Mouse (Mus musculus) gastrocnemius, postnatal 36 days (tissue): ENCODE data around the gene Igfbp7. TPM values are rescaled to one million over a fixed set of nuclear protein-coding genes. Genes with fewer than 3 reads are reported as not detected.

Experiments used
- DNase-seq, 2 experiments: peaks; one replicate each; pipeline ENCODE4 v3.0.0; 2022
- intact Hi-C: fragments of 180-260 bp; cut with DNase I; formaldehyde crosslinking; loops from one replicate; pipeline ENCODE4 v1.15.1; 2025
- total RNA-seq, 2 experiments: library from RNA; stranded (reverse); gene quantifications; 2 replicates each; pipeline ENCODE4 v1.2.3; 2021

The Igfbp7 gene
- total RNA-seq, 2 experiments from 2014 or later = 90.8 to 112 TPM

DNA sequence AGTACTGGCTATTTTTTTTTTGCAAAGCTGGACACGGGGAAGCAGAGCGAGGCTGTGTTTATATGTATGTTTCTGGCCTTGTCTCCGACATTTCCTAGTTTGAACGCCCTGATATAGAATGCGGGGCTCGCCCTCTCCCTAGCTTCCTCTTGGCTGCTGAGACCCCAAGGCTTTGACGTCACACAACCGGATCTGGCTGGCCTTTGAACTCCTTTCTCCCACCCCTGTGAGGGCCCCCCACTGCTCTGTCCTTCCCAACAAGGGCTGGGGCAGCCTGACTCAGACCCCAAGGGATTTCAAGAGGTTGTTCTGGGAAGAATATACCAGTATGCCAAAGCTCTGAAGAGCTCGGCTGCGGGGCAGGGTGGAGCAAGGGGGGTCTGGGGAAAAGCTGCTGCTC lies 49.5 kb downstream of the Igfbp7 start:
- intact Hi-C loops = loop anchor here (5.0 kb wide), 1 partner anchor 49 kb away; the partner anchor contains the start of gene Igfbp7
- peak; percentile 46 to 54 for DNase-seq

GRCm38 (mm10) chr5:77357405-77358149 lies 50.3 kb downstream of the Igfbp7 start:
- intact Hi-C loops = loop anchor here (5.0 kb wide), 1 partner anchor 50 kb away; the partner anchor contains the start of gene Igfbp7
- DNase-seq = peak; percentile 69 to 73

DNA sequence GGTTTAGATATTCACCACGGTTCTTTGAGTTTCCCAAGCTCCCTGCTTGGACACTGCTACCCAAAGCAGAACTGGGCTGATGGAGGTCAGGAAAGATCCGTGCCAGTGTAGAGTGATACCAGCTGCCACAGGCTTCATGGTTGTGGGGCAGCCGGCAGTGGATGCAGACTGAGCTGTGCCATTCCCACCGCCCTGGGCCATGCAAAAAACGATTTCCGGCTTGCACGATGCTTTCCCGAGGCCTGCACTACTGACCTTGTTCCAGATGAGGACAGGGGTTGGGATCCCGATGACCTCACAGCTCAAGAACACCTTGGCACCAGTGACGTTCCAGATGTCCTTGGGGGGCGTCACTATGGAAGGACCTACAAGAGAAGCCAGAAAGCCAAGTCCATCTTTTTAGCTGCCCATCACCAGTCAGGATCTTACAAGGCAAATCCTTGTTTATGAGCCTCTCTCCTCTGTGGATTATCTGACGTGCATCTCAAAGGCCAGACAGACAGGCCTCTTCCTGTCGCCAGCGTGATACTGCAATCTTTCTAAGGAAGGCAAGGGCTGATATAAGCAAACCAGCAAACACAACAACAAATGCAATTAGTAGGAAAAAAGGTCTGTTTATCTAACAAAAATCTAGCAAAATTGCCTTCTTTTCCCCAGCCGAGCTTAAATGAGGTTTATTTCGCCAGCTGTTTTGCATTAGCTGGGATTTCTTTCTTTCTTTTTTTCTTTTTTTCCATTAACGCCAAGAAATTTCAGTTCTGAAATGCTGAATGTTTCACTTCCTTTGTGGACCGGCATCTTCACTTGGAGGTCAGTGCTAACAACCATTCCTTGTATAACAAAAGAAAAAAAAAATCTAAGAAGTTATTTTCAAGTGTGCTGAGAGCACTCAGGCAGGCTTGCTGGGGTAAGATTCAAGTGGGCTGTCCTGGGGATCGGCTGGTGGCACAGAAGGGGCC lies 52.3 kb downstream of the Igfbp7 start:
- DNase-seq = no peak
- intact Hi-C loops = loop anchor here (2.0 to 5.0 kb wide), 2 partner anchors 52 to 105 kb away; partner anchors contain the start of gene Igfbp7

- peak; percentile 77 to 87 for DNase-seq
- intact Hi-C loops = loop anchor here (2.0 kb wide), 1 partner anchor 106 kb away; no protein-coding TSS in a partner anchor
Observed at GRCm38 (mm10) chr5:77354361-77354787, 53.5 kb downstream of the Igfbp7 start.

DNA sequence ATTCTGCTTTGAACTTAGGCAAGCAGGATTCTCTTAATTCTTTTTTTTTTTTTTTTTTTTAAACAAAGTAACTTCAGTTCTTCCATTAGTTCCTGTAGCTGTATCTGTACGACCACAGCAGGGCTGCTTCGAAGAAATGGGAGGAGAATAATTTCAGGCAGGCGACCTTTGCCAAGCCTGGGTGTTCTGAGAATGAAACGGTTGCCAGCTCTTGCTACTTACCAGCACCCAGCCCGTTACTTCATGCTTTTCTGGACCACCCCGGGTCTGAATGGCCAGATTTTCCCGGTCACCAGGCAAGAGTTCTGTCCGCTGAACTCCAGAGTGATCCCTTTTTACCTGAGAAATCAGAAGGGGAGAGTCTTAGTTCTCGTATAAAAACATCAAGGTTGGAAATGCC lies 56.1 kb downstream of the Igfbp7 start:
- intact Hi-C loops = no loop called here
- no peak for DNase-seq

GRCm38 (mm10) chr5:77349971-77350658 lies 57.7 kb downstream of the Igfbp7 start:
- intact Hi-C loops = no loop called here

DNA sequence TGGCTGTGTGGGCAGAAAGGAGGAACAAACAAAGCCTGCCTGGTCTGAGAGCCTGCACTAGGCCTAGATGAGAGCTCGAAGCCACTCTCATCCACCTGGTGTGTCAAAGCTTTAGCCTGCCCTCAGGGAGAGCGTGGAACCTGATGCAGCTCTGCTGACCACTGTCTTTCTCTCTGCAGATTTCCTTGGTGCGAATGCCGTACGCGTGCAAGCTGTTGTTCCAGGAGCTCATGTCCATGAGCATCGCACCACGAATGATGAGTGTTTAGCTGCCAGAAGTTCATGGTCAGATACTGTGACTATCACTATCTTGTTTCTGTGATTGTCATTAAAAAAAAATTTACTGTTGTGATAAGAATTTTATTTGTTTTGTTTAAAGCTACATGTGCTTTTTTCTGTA lies 58.9 kb downstream of the Igfbp7 start:
- no peak for DNase-seq
- intact Hi-C loops = no loop called here

More at GRCm38 (mm10) chr5:77349971-77350658, 57.7 kb downstream of the Igfbp7 start:
- no peak for DNase-seq

DNA sequence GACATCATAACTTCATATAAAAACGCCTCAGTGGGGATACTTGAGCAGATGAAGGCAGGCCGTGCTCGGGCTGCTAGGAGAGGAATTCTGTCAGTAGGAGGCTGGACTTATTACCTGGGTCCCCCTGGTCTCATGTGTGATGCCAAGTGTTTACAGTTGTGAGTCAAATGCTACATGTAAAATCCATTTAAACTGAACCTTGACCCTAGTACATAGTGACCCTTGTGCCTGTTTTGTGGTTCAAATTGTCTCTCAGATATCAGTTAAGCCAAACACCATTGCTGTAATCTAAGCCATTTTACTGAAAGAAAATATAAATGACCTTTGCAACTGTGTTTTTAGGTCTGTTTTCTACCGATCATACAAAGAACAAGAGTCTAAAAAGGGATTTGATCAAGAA lies 67.8 kb downstream of the Igfbp7 start:
- no peak for DNase-seq
- intact Hi-C loops = loop anchor here (5.0 kb wide), 1 partner anchor 33 kb away; no protein-coding TSS in a partner anchor

- no peak for DNase-seq
- intact Hi-C loops = no loop called here
Observed at GRCm38 (mm10) chr5:77330154-77330553, 77.7 kb downstream of the Igfbp7 start.

DNA sequence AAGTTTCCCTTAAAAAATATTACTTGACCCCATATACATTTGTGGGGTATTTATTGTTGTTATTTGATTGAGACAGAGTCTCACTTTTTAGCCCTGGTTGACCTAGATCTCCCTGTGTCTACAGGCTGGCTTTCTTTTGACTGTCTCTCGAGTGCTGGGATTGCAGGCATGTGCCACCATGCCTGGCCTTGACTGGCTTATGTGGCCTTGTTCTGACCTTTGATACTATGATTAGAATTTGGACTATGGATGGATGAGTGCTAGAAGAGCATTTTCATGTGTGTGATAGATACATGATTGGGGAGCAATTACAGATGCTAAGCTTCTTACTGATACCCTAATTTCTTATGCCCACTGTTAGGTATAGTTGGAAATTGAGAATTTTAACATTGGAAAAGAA lies 82.9 kb downstream of the Igfbp7 start:
- no peak for DNase-seq
- intact Hi-C loops = no loop called here

GRCm38 (mm10) chr5:77314986-77315385 lies 92.9 kb downstream of the Igfbp7 start:
- intact Hi-C loops = no loop called here
- DNase-seq = no peak

- intact Hi-C loops = no loop called here
- DNase-seq = no peak
Observed at GRCm38 (mm10) chr5:77314206-77314605, 93.6 kb downstream of the Igfbp7 start.

DNA sequence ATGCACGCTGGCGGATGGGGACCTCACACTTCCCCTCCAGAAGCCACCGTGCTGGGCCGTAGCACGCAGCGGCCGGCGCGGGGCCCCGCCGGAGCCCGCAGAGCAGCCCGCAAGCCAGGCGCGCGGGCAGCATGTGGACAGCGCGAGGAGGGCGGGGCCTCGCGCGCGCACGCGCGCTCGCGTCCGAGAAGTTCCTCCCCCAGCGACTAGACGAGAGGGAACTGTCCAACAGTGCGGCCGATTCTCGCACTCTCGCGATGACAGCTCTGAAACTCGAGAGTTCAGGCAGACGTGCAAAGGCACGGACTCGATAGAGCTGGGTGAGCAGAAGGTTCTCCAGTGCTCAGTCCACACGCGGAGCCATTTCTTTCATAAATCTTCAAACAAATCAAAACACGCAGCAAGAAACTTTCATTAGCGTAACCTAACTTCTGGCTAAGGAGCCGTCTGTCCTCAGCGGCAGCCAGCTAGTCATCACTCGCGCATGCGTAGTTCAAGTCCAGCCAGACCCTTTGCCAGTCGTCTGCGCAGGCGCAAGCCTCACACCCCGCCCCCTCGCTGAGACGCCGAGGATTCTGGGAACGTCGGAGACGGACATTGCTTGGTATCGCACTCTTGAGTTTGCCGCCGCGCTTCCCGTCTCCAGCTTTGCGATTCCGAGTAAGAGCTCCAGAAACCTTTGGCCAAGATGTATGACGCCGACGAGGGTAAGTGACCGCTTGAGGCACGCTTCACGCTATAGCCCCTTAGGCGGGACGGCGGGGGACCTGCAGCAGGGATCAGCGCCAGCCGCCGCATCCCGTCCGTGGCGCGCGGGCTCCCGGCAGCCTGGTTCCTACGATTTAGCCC lies 97.7 kb downstream of the Igfbp7 start, which contains the start of the genes Noa1 and Polr2b:
TSS of gene Noa1 (minus strand) at position 161 of the 849 bp plus-strand sequence.
TSS of gene Polr2b (plus strand) at position 224 of the 849 bp plus-strand sequence.
- intact Hi-C loops = loop anchor here (5.0 kb wide), 3 partner anchors 32 to 408 kb away; partner anchors contain the start of gene Rest
- DNase-seq = peak; percentile 97 to 99

- DNase-seq = peak in 1 of 2 experiments; percentile 15
- intact Hi-C loops = loop anchor here (5.0 kb wide), 3 partner anchors 33 to 407 kb away; partner anchors contain the start of gene Rest
Observed at GRCm38 (mm10) chr5:77309051-77309906, 98.6 kb downstream of the Igfbp7 start.

- intact Hi-C loops = loop anchor here (5.0 kb wide), 3 partner anchors 34 to 406 kb away; partner anchors contain the start of gene Rest
- DNase-seq = no peak
Observed at GRCm38 (mm10) chr5:77307821-77308553, 99.9 kb downstream of the Igfbp7 start.

GRCm38 (mm10) chr5:77301296-77301903 lies 106.4 kb downstream of the Igfbp7 start:
- intact Hi-C loops = no loop called here
- no peak for DNase-seq

GRCm38 (mm10) chr5:77299486-77299885 lies 108.4 kb downstream of the Igfbp7 start:
- no peak for DNase-seq
- intact Hi-C loops = loop anchor here (2.0 kb wide), 1 partner anchor 21 kb away; no protein-coding TSS in a partner anchor
